Mouse (Mus musculus): ENCODE measurements around the gene Zdhhc24. TPM values are rescaled to one million over a fixed set of nuclear protein-coding genes. Genes with fewer than 3 reads are reported as not detected.
"Not testable (repeated sequence)": the region's sequence is repeated elsewhere in the genome, so short reads cannot be mapped to it uniquely, and the experiment has no call there.

Gene Zdhhc24
- polyA plus RNA-seq, 1 experiment, result 25.0 TPM

- DNase-seq (ENCODE audit: low read depth in 1 of 2, low spot score in 2 of 2), result peak in 1 of 2 experiments; percentile 15
- no peaks in the 10 kb centered on the region for H3K36me3 ChIP-seq (ENCODE audit: control insufficient read depth, insufficient read depth, low read length)
- WGBS, result 6% methylated on average over 45 of the region's 45 CpGs
- no peaks in the 10 kb centered on the region for H3K4me1 ChIP-seq (ENCODE audit: control insufficient read depth, insufficient read depth, insufficient read length)
- H3K27ac ChIP-seq (ENCODE audit: insufficient read depth, low read length), result no peak within 1 kb of the TSS
- TF ChIP-seq CTCF (IDR thresholded peaks at IDR 0.05; ENCODE audit: extremely low read depth, insufficient read depth, insufficient read length, insufficient replicate concordance), result no peak
- no peak for TF ChIP-seq POLR2A (IDR thresholded peaks at IDR 0.05; ENCODE audit: low read depth, low read length)
- peak within 1 kb of the TSS; percentile 44 for H3K4me3 ChIP-seq (ENCODE audit: extremely low read depth, insufficient read depth, insufficient read length)
- H3K27me3 ChIP-seq (ENCODE audit: control insufficient read depth, insufficient read depth, low read length), result peaks cover 2% of the 10 kb centered on the region; the same call in 1 of the 2 replicates
These were observed 23.7 kb upstream of the Zdhhc24 start, which contains the start of gene Ctsf for GRCm38 (mm10) chr19:4854552-4855469. TSS of gene Ctsf (plus strand) at chr19:4855130.

- H3K36me3 ChIP-seq (ENCODE audit: control insufficient read depth, insufficient read depth, low read length), result no peaks in the 10 kb centered on the region
- peak overlapping the region; percentile 44 for H3K4me3 ChIP-seq (ENCODE audit: extremely low read depth, insufficient read depth, insufficient read length)
- TF ChIP-seq CTCF (IDR thresholded peaks at IDR 0.05; ENCODE audit: extremely low read depth, insufficient read depth, insufficient read length, insufficient replicate concordance) (no peak), POLR2A (IDR thresholded peaks at IDR 0.05; ENCODE audit: low read depth, low read length) (no peak)
- 17% methylated on average over 14 of the region's 14 CpGs for WGBS
- H3K27ac ChIP-seq (ENCODE audit: insufficient read depth, low read length), result no peak overlapping the region
- no peak for DNase-seq (ENCODE audit: low read depth in 1 of 2, low spot score in 2 of 2)
- peaks cover 2% of the 10 kb centered on the region; the same call in 1 of the 2 replicates for H3K27me3 ChIP-seq (ENCODE audit: control insufficient read depth, insufficient read depth, low read length)
- H3K4me1 ChIP-seq (ENCODE audit: control insufficient read depth, insufficient read depth, insufficient read length), result no peaks in the 10 kb centered on the region
These were observed 23.0 kb upstream of the Zdhhc24 start for GRCm38 (mm10) chr19:4855470-4855820.

- 73% methylated on average over 4 of the region's 4 CpGs for WGBS
- Histone ChIP-seq H3K4me3 (ENCODE audit: extremely low read depth, insufficient read depth, insufficient read length) (no peak overlapping the region), H3K36me3 (ENCODE audit: control insufficient read depth, insufficient read depth, low read length) (no peaks in the 10 kb centered on the region), H3K4me1 (ENCODE audit: control insufficient read depth, insufficient read depth, insufficient read length) (no peaks in the 10 kb centered on the region), H3K27ac (ENCODE audit: insufficient read depth, low read length) (no peak overlapping the region), H3K27me3 (ENCODE audit: control insufficient read depth, insufficient read depth, low read length) (peaks cover 2% of the 10 kb centered on the region; the same call in 1 of the 2 replicates)
- no peak for DNase-seq (ENCODE audit: low read depth in 1 of 2, low spot score in 2 of 2)
- TF ChIP-seq POLR2A (IDR thresholded peaks at IDR 0.05; ENCODE audit: low read depth, low read length) (no peak), CTCF (IDR thresholded peaks at IDR 0.05; ENCODE audit: extremely low read depth, insufficient read depth, insufficient read length, insufficient replicate concordance) (no peak)
These were observed 22.5 kb upstream of the Zdhhc24 start for GRCm38 (mm10) chr19:4855951-4856350.

GRCm38 (mm10) chr19:4859081-4859480 is 19.4 kb upstream of the Zdhhc24 start:
- TF ChIP-seq POLR2A (IDR thresholded peaks at IDR 0.05; ENCODE audit: low read depth, low read length) (no peak), CTCF (IDR thresholded peaks at IDR 0.05; ENCODE audit: extremely low read depth, insufficient read depth, insufficient read length, insufficient replicate concordance) (no peak)
- Histone ChIP-seq H3K4me1 (ENCODE audit: control insufficient read depth, insufficient read depth, insufficient read length) (no peaks in the 10 kb centered on the region), H3K4me3 (ENCODE audit: extremely low read depth, insufficient read depth, insufficient read length) (no peak overlapping the region), H3K27me3 (ENCODE audit: control insufficient read depth, insufficient read depth, low read length) (peaks cover under 1% of the 10 kb centered on the region; the same call in 1 of the 2 replicates), H3K27ac (ENCODE audit: insufficient read depth, low read length) (no peak overlapping the region), H3K36me3 (ENCODE audit: control insufficient read depth, insufficient read depth, low read length) (no peaks in the 10 kb centered on the region)
- DNase-seq (ENCODE audit: low read depth in 1 of 2, low spot score in 2 of 2), result no peak
- 85% methylated on average over 6 of the region's 6 CpGs for WGBS

GRCm38 (mm10) chr19:4863048-4863447 is 15.4 kb upstream of the Zdhhc24 start:
- no peak overlapping the region for H3K4me3 ChIP-seq (ENCODE audit: extremely low read depth, insufficient read depth, insufficient read length)
- DNase-seq (ENCODE audit: low read depth in 1 of 2, low spot score in 2 of 2), result no peak
- H3K27ac ChIP-seq (ENCODE audit: insufficient read depth, low read length), result no peak overlapping the region
- no peaks in the 10 kb centered on the region for H3K4me1 ChIP-seq (ENCODE audit: control insufficient read depth, insufficient read depth, insufficient read length)
- no peak for TF ChIP-seq CTCF (IDR thresholded peaks at IDR 0.05; ENCODE audit: extremely low read depth, insufficient read depth, insufficient read length, insufficient replicate concordance)
- TF ChIP-seq POLR2A (IDR thresholded peaks at IDR 0.05; ENCODE audit: low read depth, low read length), result no peak
- 62% methylated on average over 6 of the region's 6 CpGs for WGBS
- no peaks in the 10 kb centered on the region for H3K36me3 ChIP-seq (ENCODE audit: control insufficient read depth, insufficient read depth, low read length)
- H3K27me3 ChIP-seq (ENCODE audit: control insufficient read depth, insufficient read depth, low read length), result no peaks in the 10 kb centered on the region

GRCm38 (mm10) chr19:4865147-4865546 is 13.3 kb upstream of the Zdhhc24 start:
- 4% methylated on average over 17 of the region's 17 CpGs for WGBS
- Histone ChIP-seq H3K4me1 (ENCODE audit: control insufficient read depth, insufficient read depth, insufficient read length) (no peaks in the 10 kb centered on the region), H3K27me3 (ENCODE audit: control insufficient read depth, insufficient read depth, low read length) (no peaks in the 10 kb centered on the region), H3K36me3 (ENCODE audit: control insufficient read depth, insufficient read depth, low read length) (no peaks in the 10 kb centered on the region), H3K4me3 (ENCODE audit: extremely low read depth, insufficient read depth, insufficient read length) (no peak overlapping the region), H3K27ac (ENCODE audit: insufficient read depth, low read length) (no peak overlapping the region)
- TF ChIP-seq CTCF (IDR thresholded peaks at IDR 0.05; ENCODE audit: extremely low read depth, insufficient read depth, insufficient read length, insufficient replicate concordance) (no peak), POLR2A (IDR thresholded peaks at IDR 0.05; ENCODE audit: low read depth, low read length) (no peak)
- DNase-seq (ENCODE audit: low read depth in 1 of 2, low spot score in 2 of 2), result no peak

- not testable (repeated sequence) for H3K27ac ChIP-seq (ENCODE audit: insufficient read depth, low read length); H3K27me3 ChIP-seq (ENCODE audit: control insufficient read depth, insufficient read depth, low read length); H3K36me3 ChIP-seq (ENCODE audit: control insufficient read depth, insufficient read depth, low read length); DNase-seq (ENCODE audit: low read depth in 1 of 2, low spot score in 2 of 2); H3K4me3 ChIP-seq (ENCODE audit: extremely low read depth, insufficient read depth, insufficient read length); H3K4me1 ChIP-seq (ENCODE audit: control insufficient read depth, insufficient read depth, insufficient read length)
- 71% methylated on average over 1 of the region's 1 CpGs for WGBS
These were observed 3.9 kb upstream of the Zdhhc24 start for GRCm38 (mm10) chr19:4874613-4875012.
